Mouse (Mus musculus): ENCODE results near the gene Arhgap10. TPM values are rescaled to one million over a fixed set of nuclear protein-coding genes. Genes with fewer than 3 reads are reported as not detected.

The Arhgap10 gene
- total and polyA plus RNA-seq, 2 experiments from 2014 or later: 4.2 to 5.2 TPM

- no peak for TF ChIP-seq CTCF (IDR thresholded peaks at IDR 0.05; ENCODE audit: low read depth)
- 0 out of 2 replicates have a peak, but pooled peaks have one; percentile 27 for ATAC-seq
Observed at GRCm38 (mm10) chr8:77214665-77215064, 303.1 kb downstream of the Arhgap10 start.

GRCm38 (mm10) chr8:77213893-77214464, 303.8 kb downstream of the Arhgap10 start:
- DNase-seq (ENCODE audit: low spot score) (no peak), ATAC-seq (no peak)
- no peaks in the 10 kb centered on the region for H3K27me3 ChIP-seq (ENCODE audit: insufficient read depth, low read length)
- no peaks in the 10 kb centered on the region for H3K9me3 ChIP-seq (ENCODE audit: low read length)
- no peak overlapping the region for H3K4me3 ChIP-seq (ENCODE audit: low read length)
- H3K9ac ChIP-seq (replicated peaks; ENCODE audit: low read length): no peak overlapping the region
- no peak overlapping the region for H3K27ac ChIP-seq
- no peak for TF ChIP-seq CTCF (IDR thresholded peaks at IDR 0.05; ENCODE audit: low read depth)
- no peaks in the 10 kb centered on the region for H3K36me3 ChIP-seq (ENCODE audit: insufficient read depth, low read length)
- no peaks in the 10 kb centered on the region for H3K4me1 ChIP-seq (ENCODE audit: insufficient read depth, low read length)
- H3K4me2 ChIP-seq (ENCODE audit: low read depth, low read length): no peak overlapping the region
- 78% methylated on average over 3 of the region's 3 CpGs for WGBS

More at GRCm38 (mm10) chr8:77214665-77215064, 303.1 kb downstream of the Arhgap10 start:
- Histone ChIP-seq H3K27ac (no peak overlapping the region), H3K36me3 (ENCODE audit: insufficient read depth, low read length) (no peaks in the 10 kb centered on the region), H3K9me3 (ENCODE audit: low read length) (no peaks in the 10 kb centered on the region), H3K9ac (replicated peaks; ENCODE audit: low read length) (no peak overlapping the region), H3K4me2 (ENCODE audit: low read depth, low read length) (no peak overlapping the region), H3K27me3 (ENCODE audit: insufficient read depth, low read length) (no peaks in the 10 kb centered on the region), H3K4me3 (ENCODE audit: low read length) (no peak overlapping the region), H3K4me1 (ENCODE audit: insufficient read depth, low read length) (no peaks in the 10 kb centered on the region)
- peak; percentile 88 for DNase-seq (ENCODE audit: low spot score)
- WGBS: 34% methylated on average over 8 of the region's 8 CpGs

- Histone ChIP-seq H3K9ac (replicated peaks; ENCODE audit: low read length) (no peak overlapping the region), H3K4me2 (ENCODE audit: low read depth, low read length) (no peak overlapping the region), H3K36me3 (ENCODE audit: insufficient read depth, low read length) (no peaks in the 10 kb centered on the region), H3K27me3 (ENCODE audit: insufficient read depth, low read length) (no peaks in the 10 kb centered on the region), H3K4me1 (ENCODE audit: insufficient read depth, low read length) (no peaks in the 10 kb centered on the region), H3K4me3 (ENCODE audit: low read length) (no peak overlapping the region), H3K9me3 (ENCODE audit: low read length) (no peaks in the 10 kb centered on the region), H3K27ac (no peak overlapping the region)
- ATAC-seq (no peak), DNase-seq (ENCODE audit: low spot score) (no peak)
- WGBS: 90% methylated on average over 3 of the region's 3 CpGs
- TF ChIP-seq CTCF (IDR thresholded peaks at IDR 0.05; ENCODE audit: low read depth): no peak
Observed at GRCm38 (mm10) chr8:77209297-77209696, 308.5 kb downstream of the Arhgap10 start.

Other genes with a start within 250 kb of the Arhgap10 start
- gene Prmt9, start 31.4 kb upstream of the Arhgap10 start, total RNA-seq (2014; rRNA removed): 19.8 and 23.0 TPM in 2 replicates
- gene Prmt9, start 31.4 kb upstream of the Arhgap10 start, polyA plus RNA-seq (2015; fragmentation: Nextera tagmentation; extraction: Ambion mirVana): 21.1 and 22.0 TPM in 2 replicates
- gene Tmem184c, start 92.7 kb upstream of the Arhgap10 start, total RNA-seq (2014; rRNA removed): 47.6 and 59.2 TPM in 2 replicates
- 65.3 and 66.5 TPM in 2 replicates for gene Tmem184c, start 92.7 kb upstream of the Arhgap10 start, polyA plus RNA-seq (2015; fragmentation: Nextera tagmentation; extraction: Ambion mirVana)
- gene Ednra, start 206.5 kb upstream of the Arhgap10 start, total RNA-seq (2014; rRNA removed): 6.9 and 7.7 TPM in 2 replicates
- gene Ednra, start 206.5 kb upstream of the Arhgap10 start, polyA plus RNA-seq (2015; fragmentation: Nextera tagmentation; extraction: Ambion mirVana): 4.6 and 4.7 TPM in 2 replicates